Mouse (Mus musculus) intestine, postnatal 0 days (tissue): ENCODE results near the gene Slamf9. TPM values are rescaled to one million over a fixed set of nuclear protein-coding genes. Genes with fewer than 3 reads are reported as not detected.

Source experiments
- ATAC-seq: fragments of 200-750 bp; cut with Nextera tagmentation; 2 replicates; pipeline ENCODE4 v1.8.0; 2017; ENCODE audit warnings: mild to moderate bottlenecking, moderate TSS enrichment, moderate library complexity
- H3K27ac ChIP-seq: fragments of 300-500 bp; sonication (generic); 2 replicates; pipeline ENCODE4 v1.5.1; 2014; ENCODE audit warnings: mild to moderate bottlenecking, low read depth, low read length, moderate library complexity
- H3K27me3 ChIP-seq: fragments of 300-500 bp; sonication (generic); replicated peaks from 2 replicates; pipeline ENCODE4 v1.6.1; 2014; ENCODE audit warnings: low read length, mixed read lengths; ENCODE audit not compliant: control insufficient read depth, insufficient read depth
- H3K36me3 ChIP-seq: fragments of 300-500 bp; sonication (generic); 2 replicates; pipeline ENCODE4 v1.6.1; 2014; ENCODE audit warnings: mild to moderate bottlenecking, moderate library complexity; ENCODE audit not compliant: control insufficient read depth, insufficient read depth
- H3K4me1 ChIP-seq: fragments of 300-500 bp; sonication (generic); replicated peaks from 2 replicates; pipeline ENCODE4 v1.6.1; 2014; ENCODE audit warnings: antibody characterized with exemption, low read length, mixed read lengths; ENCODE audit not compliant: control insufficient read depth, insufficient read depth
- H3K4me2 ChIP-seq: fragments of 300-500 bp; sonication (generic); replicated peaks from 2 replicates; pipeline ENCODE4 v1.6.1; 2014; ENCODE audit warnings: low read depth, mild to moderate bottlenecking, moderate library complexity
- H3K4me3 ChIP-seq: fragments of 300-500 bp; sonication (generic); 2 replicates; pipeline ENCODE4 v1.5.1; 2014; ENCODE audit warnings: low read depth, low read length
- H3K9ac ChIP-seq: fragments of 300-500 bp; sonication (generic); 2 replicates; pipeline ENCODE4 v1.6.1; 2014; ENCODE audit warnings: mild to moderate bottlenecking, low read depth, low read length
- H3K9me3 ChIP-seq: fragments of 300-500 bp; sonication (generic); 2 replicates; pipeline ENCODE4 v1.6.1; 2016; ENCODE audit warnings: mixed run types; ENCODE audit not compliant: control insufficient read depth
- CTCF ChIP-seq: sonication (generic); IDR thresholded peaks from 2 replicates; pipeline ENCODE4 v1.5.1; 2016; ENCODE audit warnings: low read depth, mild to moderate bottlenecking, control low read depth, antibody characterized with exemption, moderate library complexity
- WGBS: fragments of 180-500 bp; shearing (Covaris S2); extraction: QIAGEN DNeasy Blood & Tissue Kit; methylation state at CpG from one replicate; pipeline ENCODE4 v1.1.7; 2014; 5-methylcytosine and 5-hydroxymethylcytosine counted together
- polyA plus RNA-seq: library from polyadenylated mRNA; unstranded; fragments of >200 nt; fragmentation: Nextera tagmentation; extraction: Ambion mirVana; gene quantifications from 2 replicates; pipeline ENCODE4 v1.2.1, GENCODE M21; 2015

The Slamf9 gene
- polyA plus RNA-seq, 1 experiment from 2014 or later, result 2.1 TPM

- peak; percentile 37 for ATAC-seq
- H3K4me3 ChIP-seq, result no peak overlapping the region
- whole genome bisulfite sequencing, result 29% methylated on average over 8 of the region's 8 CpGs
Observed at GRCm38 (mm10) chr1:172509983-172510382, 34.8 kb downstream of the Slamf9 start.

GRCm38 (mm10) chr1:172510421-172510972 lies 35.3 kb downstream of the Slamf9 start:
- Histone ChIP-seq H3K36me3 (peaks cover 33% of the 10 kb centered on the region), H3K4me3 (no peak overlapping the region)
- 23% methylated on average over 13 of the region's 13 CpGs for WGBS

More at GRCm38 (mm10) chr1:172509983-172510382, 34.8 kb downstream of the Slamf9 start:
- no peak overlapping the region for H3K9ac ChIP-seq
- no peak for TF ChIP-seq CTCF
- H3K27ac ChIP-seq, result peak overlapping the region; percentile 41; the same call in 1 of the 2 replicates
- no peaks in the 10 kb centered on the region for H3K9me3 ChIP-seq
- H3K27me3 ChIP-seq, result no peaks in the 10 kb centered on the region
- H3K4me2 ChIP-seq, result peak overlapping the region; percentile 54
- H3K36me3 ChIP-seq, result peaks cover 38% of the 10 kb centered on the region
- H3K4me1 ChIP-seq, result peaks cover 5% of the 10 kb centered on the region; the same call in 1 of the 2 replicates

GRCm38 (mm10) chr1:172512962-172513361 lies 37.8 kb downstream of the Slamf9 start:
- ATAC-seq, result no peak
- no peak overlapping the region for H3K4me2 ChIP-seq
- H3K27me3 ChIP-seq, result no peaks in the 10 kb centered on the region
- H3K27ac ChIP-seq, result peak overlapping the region; percentile 80
- 43% methylated on average over 13 of the region's 13 CpGs for WGBS
- peaks cover 8% of the 10 kb centered on the region for H3K4me1 ChIP-seq
- peak; percentile 56 for TF ChIP-seq CTCF
- no peak overlapping the region for H3K4me3 ChIP-seq
- H3K36me3 ChIP-seq, result peaks cover 8% of the 10 kb centered on the region
- no peak overlapping the region for H3K9ac ChIP-seq
- H3K9me3 ChIP-seq, result no peaks in the 10 kb centered on the region

More at GRCm38 (mm10) chr1:172510421-172510972, 35.3 kb downstream of the Slamf9 start:
- no peaks in the 10 kb centered on the region for H3K27me3 ChIP-seq
- TF ChIP-seq CTCF, result no peak
- H3K4me1 ChIP-seq, result peaks cover 8% of the 10 kb centered on the region
- H3K9me3 ChIP-seq, result no peaks in the 10 kb centered on the region
- H3K9ac ChIP-seq, result no peak overlapping the region
- peak overlapping the region; percentile 54 for H3K4me2 ChIP-seq
- peak; percentile 63 for ATAC-seq
- H3K27ac ChIP-seq, result peak overlapping the region; percentile 41; the same call in 1 of the 2 replicates

- H3K27me3 ChIP-seq, result no peaks in the 10 kb centered on the region
- 55% methylated on average over 17 of the region's 17 CpGs for WGBS
- no peak overlapping the region for H3K9ac ChIP-seq
- peak overlapping the region; percentile 80 for H3K27ac ChIP-seq
- H3K4me1 ChIP-seq, result peaks cover 8% of the 10 kb centered on the region
- H3K9me3 ChIP-seq, result no peaks in the 10 kb centered on the region
- H3K4me2 ChIP-seq, result 0 out of 2 replicates have a peak overlapping the region, but pooled peaks have one; percentile 21
- no peak for TF ChIP-seq CTCF
- ATAC-seq, result no peak
- H3K4me3 ChIP-seq, result no peak overlapping the region
- H3K36me3 ChIP-seq, result peaks cover 2% of the 10 kb centered on the region; the same call in 1 of the 2 replicates
Observed at GRCm38 (mm10) chr1:172513525-172514212, 38.5 kb downstream of the Slamf9 start.

GRCm38 (mm10) chr1:172514213-172514529 lies 39.0 kb downstream of the Slamf9 start:
- H3K27ac ChIP-seq, result peak overlapping the region; percentile 80
- no peak overlapping the region for H3K9ac ChIP-seq
- TF ChIP-seq CTCF, result no peak
- 77% methylated on average over 4 of the region's 4 CpGs for WGBS
- H3K36me3 ChIP-seq, result no peaks in the 10 kb centered on the region; the same call in 1 of the 2 replicates
- no peaks in the 10 kb centered on the region for H3K27me3 ChIP-seq
- ATAC-seq, result no peak
- 0 out of 2 replicates have a peak overlapping the region, but pooled peaks have one; percentile 21 for H3K4me2 ChIP-seq
- H3K4me1 ChIP-seq, result peaks cover 8% of the 10 kb centered on the region
- H3K4me3 ChIP-seq, result no peak overlapping the region
- H3K9me3 ChIP-seq, result no peaks in the 10 kb centered on the region

GRCm38 (mm10) chr1:172514551-172515268 lies 39.6 kb downstream of the Slamf9 start:
- no peak overlapping the region for H3K4me3 ChIP-seq
- H3K27me3 ChIP-seq, result no peaks in the 10 kb centered on the region
- H3K9ac ChIP-seq, result no peak overlapping the region
- ATAC-seq, result no peak
- no peaks in the 10 kb centered on the region for H3K9me3 ChIP-seq
- H3K4me1 ChIP-seq, result peaks cover 8% of the 10 kb centered on the region
- H3K27ac ChIP-seq, result peak overlapping the region; percentile 80
- TF ChIP-seq CTCF, result no peak
- WGBS, result 60% methylated on average over 7 of the region's 7 CpGs
- H3K4me2 ChIP-seq, result no peak overlapping the region
- H3K36me3 ChIP-seq, result no peaks in the 10 kb centered on the region
